Mouse (Mus musculus) cerebral cortex, adult 2 months (tissue): ENCODE results near the gene Cables2.

ENCODE experiments used
- WGBS: fragments of 180-500 bp; shearing (Covaris S2); methylation state at CpG from one replicate; pipeline ENCODE4 v1.1.7; 2018; 5-methylcytosine and 5-hydroxymethylcytosine counted together

Gene Cables2

DNA sequence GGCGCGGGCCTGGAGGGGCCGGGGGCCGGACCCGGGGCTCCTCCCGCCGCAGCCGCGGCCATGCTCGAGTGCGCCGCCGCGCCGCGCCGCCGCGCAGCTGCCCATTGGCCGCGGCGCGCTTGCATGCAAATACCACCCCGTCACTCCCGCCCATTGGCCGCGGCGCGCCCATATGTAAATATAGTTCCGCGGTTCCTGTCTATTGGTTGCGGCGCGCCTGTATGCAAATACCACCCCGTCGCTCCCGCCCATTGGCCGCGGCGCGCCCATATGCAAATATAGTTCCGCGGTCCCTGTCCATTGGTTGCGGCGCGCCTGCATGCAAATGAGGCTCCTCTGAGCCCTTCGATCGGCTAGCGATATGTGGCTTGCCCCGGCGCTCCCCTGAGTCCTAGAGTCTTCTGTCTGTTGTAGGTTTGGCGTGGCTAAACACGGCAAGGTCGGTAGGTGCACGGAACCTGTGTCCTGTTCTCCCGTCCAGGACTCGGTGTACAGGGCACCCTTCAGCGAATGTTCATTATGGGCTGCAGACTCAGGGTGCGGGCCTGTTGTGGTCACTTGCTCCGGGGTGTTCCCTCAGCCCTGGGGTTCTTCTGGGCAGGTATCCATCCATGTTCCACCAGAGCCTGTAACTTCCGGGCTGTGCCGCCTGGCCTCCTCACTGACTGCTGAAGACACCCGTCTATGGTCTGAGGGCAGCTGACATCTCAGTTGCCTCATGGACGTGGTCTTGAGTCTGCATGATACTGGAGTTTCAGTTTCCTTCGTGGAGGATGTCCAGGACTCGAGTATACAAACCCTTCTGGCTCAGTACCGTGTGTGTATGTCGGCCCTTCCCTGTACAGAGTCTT, at the start of gene Cables2:
Gene Cables2 (minus strand): TSS at position 103 of the 851 bp plus-strand sequence.
- WGBS: 6% methylated on average over 67 of the region's 68 CpGs

- 68% methylated on average over 14 of the region's 14 CpGs for WGBS
Measured at GRCm38 (mm10) chr2:180322674-180323355, 49.5 kb upstream of the Cables2 start.

DNA sequence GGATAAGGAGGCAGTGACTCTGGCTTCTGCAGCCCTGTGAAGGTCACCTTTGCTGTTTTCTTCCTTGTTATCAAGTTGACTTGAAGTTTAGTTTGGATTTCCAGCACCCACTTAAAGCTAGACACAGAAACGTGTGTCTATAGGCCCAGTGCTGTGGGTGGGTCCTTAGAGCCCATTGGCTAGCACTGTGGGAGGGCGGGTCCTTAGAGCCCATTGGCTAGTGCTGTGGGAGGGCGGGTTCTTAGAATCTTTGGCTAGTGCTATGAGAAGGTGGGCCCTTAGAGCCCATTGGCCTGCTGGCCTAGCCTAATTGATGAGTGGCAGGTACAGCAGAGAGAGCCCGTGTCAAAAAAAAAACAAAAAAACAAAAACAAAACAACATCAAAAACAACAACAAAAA, 46.9 kb upstream of the Cables2 start:
- WGBS: 86% methylated on average over 4 of the region's 4 CpGs

GRCm38 (mm10) chr2:180317591-180317990, 44.3 kb upstream of the Cables2 start:
- WGBS: 82% methylated on average over 7 of the region's 7 CpGs

DNA sequence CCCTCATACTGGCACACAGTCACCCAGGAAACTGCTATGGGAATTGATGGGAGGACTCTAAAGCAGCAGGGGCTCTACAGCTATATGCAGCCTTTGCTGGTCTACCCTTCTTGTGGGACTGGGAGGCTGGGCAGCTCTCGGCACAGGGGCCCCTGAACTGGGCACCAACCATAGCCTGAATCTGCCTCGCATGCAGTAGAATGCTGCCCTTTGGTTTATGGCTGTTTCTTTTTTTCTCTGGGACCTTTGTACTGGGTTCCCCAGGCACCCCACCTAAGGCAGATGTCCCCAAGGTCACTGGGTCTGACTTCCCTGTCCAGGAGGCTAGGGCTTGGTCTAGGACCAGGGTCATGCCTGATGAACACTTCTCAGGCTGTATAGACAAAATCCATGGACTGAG, 41.0 kb upstream of the Cables2 start:
- 86% methylated on average over 2 of the region's 2 CpGs for WGBS

DNA sequence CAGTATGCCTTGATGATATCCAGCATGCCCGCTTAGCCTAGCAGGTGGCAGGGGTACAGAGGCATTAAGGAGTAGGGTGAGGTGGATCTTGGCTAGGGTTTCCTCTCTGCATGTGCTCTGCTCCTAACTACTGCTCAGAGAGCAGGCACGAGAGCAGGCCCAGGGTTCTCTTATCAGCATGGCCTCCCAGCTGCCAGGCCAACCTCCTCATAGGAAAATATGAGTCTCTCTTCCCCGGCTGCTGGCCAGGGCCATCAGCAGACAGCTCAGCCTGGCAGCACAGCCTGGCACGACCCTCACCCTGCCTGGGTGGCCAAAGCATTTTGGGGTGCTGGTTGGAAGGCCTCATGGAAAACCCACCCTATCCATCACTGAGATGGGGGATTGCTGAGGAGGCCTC, 37.9 kb upstream of the Cables2 start:
- WGBS: 90% methylated on average over 4 of the region's 4 CpGs

- WGBS: 80% methylated on average over 2 of the region's 2 CpGs
Measured at GRCm38 (mm10) chr2:180307680-180308079, 34.4 kb upstream of the Cables2 start.

DNA sequence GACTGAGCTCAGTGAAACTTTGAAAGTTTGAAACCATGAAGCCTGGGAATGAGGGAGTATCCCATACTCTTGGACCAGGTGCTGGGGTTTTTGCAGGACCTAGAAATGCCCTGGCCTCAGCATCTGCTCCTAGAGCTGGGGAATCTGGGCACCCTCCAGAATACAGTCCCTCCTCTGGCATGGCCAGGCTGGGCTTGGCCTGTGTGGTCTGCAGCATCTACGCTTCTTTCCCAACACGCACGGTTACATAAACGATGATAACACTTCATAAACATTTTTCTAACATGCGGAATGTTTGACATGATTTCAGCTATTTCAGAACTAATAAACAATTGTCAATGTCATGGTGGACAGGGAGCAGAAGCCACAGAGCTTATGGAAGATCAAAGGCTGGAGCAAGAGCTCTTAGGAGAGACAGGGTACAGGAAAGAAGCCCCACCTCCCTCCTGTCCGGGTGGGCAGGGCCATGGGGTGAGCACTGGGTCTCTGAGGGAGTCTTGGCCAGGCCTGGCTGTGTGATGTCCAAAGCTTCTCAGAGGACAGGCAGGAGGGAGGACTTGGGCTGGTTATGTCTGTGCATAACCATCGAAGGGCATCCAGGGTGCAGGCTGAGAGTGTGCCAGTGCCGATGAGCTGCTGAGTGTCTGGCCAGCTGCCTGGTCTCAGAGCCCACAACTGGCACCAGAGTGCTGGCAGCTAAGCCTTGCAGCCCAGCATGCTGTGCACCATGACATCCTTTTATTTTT, 33.3 kb upstream of the Cables2 start:
- WGBS: 73% methylated on average over 8 of the region's 8 CpGs

DNA sequence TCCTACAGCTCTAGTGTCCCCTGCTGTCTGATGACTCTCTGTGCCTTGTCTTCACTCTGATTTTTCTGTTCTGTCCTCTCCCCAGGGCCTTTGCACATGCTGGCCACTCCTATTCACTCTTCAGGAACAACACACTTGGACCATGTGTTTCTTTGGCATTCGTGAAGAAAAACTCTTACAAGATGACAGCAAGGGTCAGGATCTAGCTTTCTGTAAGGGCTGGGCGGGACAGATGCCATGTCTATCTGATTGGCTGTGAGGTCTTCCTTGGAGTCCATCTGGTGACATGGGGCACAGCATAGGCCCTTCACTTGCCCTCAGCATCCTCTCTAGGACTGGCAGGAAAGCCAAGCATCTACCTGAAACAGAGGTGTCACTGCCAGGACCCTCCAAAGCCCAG, 32.7 kb upstream of the Cables2 start:
- WGBS: 81% methylated on average over 2 of the region's 2 CpGs

- 91% methylated on average over 3 of the region's 3 CpGs for WGBS
Measured at GRCm38 (mm10) chr2:180305490-180305889, 32.2 kb upstream of the Cables2 start.

DNA sequence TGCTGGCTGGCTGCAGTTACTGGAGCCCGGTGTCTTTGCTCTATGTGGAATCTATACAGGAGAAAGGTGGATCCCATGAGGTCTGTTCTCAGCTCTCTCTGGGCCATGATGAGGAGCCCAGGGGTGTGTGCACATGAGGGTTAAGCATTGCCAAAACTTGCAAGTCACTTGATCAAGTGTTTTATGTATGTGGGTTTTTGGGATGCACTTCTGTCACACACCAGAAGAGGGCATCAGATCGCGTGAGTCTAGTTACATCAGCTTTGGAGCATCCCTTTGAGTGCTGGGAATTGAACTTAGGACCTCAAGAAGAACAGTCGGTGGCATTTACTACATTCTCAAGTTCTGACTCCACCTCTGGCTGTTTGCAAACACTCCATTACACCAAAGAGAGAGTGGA, 31.3 kb upstream of the Cables2 start:
- 63% methylated on average over 4 of the region's 4 CpGs for WGBS

- WGBS: 91% methylated on average over 12 of the region's 12 CpGs
Measured at GRCm38 (mm10) chr2:180303468-180303867, 30.2 kb upstream of the Cables2 start.

DNA sequence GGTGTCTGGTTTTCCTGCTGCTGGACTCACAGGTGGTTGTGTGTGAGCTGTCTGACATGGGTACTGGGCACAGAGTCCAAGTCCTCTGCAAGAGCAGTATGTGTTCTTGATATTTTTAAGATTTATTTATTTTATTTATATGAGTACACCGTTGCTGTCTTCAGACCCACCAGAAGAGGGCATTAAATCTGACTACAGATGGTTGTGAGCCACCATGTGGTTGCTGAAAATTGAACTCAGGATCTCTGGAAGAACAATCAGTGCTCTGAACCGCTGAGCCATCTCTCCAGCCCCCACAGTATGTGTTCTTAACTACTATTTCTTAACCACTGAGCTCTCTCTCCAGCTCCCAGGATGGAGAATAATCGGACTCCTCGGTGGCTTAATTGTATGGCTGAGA, 28.9 kb upstream of the Cables2 start:
- WGBS: 74% methylated on average over 4 of the region's 4 CpGs

- 73% methylated on average over 5 of the region's 5 CpGs for WGBS
Measured at GRCm38 (mm10) chr2:180300771-180301170, 27.5 kb upstream of the Cables2 start.

DNA sequence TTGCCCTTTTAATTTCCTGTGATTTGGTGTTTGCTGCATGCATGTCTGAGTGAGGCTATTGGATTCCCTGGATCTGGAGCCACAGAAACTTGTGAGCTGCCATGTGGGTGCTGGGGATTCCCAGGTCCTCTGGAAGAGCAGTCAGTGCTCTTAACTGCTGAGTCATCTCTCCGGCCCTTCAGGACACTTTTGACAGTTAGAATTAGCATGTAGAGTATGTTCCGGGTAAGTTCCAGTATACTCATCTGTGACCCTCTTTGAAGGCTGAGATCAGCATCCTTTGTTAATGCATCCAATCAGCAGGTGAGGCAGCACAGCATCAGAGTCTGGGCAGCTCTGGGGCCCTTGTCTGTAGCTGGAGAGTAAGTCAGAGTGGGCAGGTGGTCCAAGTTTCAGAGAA, 27.0 kb upstream of the Cables2 start:
- 82% methylated on average over 2 of the region's 2 CpGs for WGBS

DNA sequence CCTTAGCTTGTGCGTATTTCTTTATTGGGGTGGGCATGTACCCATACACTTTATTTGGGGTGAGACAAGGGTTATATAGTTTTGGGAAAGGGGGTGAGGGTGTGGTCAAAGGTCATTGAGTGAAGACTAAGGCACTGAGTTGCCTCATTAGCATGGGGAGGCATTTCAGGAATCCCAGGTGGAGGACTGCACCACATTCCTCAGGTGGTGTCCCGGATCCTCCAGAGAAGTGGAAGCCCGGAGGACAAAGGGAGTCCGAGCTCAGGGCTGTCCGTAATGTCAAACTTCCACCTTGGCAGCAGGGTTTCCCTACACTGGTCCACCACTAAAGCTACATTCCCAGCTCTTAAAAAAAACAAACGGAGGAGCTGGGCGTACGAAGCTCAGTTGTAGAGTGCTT, 19.6 kb upstream of the Cables2 start:
- WGBS: 82% methylated on average over 8 of the region's 8 CpGs

GRCm38 (mm10) chr2:180292026-180292425, 18.7 kb upstream of the Cables2 start:
- 66% methylated on average over 4 of the region's 4 CpGs for WGBS

DNA sequence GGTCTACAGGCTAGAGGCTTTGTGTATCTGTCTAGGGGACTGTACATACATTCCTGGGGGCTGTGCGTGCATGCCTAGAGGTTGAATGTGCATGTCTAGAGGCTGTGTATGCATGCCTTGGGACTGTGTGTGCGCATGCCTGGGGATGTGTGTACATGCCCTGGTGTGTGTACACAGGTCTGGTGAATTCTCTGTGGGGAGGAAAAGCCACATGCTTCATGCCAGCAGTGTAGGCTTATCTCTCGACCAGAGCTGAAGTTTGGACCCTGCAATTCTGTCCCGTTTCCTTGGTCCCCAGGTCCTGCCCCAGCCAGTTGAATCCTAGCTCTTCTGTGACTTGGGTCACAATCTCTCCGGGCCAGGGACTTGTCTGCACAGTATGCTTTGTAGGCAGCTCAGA, 18.3 kb upstream of the Cables2 start:
- 80% methylated on average over 5 of the region's 5 CpGs for WGBS

- 70% methylated on average over 6 of the region's 6 CpGs for WGBS
Measured at GRCm38 (mm10) chr2:180290503-180290902, 17.2 kb upstream of the Cables2 start.

GRCm38 (mm10) chr2:180289440-180290108, 16.3 kb upstream of the Cables2 start, which contains the start of gene Rbbp8nl:
Gene Rbbp8nl, minus strand, starts transcription at chr2:180289879.
- 71% methylated on average over 16 of the region's 16 CpGs for WGBS

DNA sequence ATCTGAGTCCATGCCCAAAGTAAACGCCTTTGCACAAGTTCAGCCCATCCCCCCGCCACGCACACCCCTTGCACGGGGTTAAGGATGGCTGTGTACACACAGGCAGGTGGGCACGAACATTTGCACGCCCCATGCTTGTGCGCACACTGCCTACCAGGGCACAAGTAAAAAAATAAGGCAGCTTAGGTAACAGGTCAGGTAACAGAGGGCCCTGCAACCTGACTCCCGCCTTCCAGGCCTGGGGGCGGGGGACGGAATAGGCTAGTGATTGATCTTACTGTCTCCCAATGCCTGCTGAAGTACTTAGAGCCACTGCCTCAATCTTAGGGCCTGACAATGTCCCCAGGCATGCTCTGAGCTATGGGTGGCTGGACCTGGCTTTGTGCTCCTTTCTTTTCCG, 15.7 kb upstream of the Cables2 start:
- 81% methylated on average over 11 of the region's 11 CpGs for WGBS

GRCm38 (mm10) chr2:180279321-180279720, 6.0 kb upstream of the Cables2 start:
- 90% methylated on average over 8 of the region's 8 CpGs for WGBS
